Mouse (Mus musculus): ENCODE data around the gene Tmem222. TPM values are rescaled to one million over a fixed set of nuclear protein-coding genes. Genes with fewer than 3 reads are reported as not detected.

Gene Tmem222
- polyA plus RNA-seq, 1 experiment from 2014 or later, result 86.7 TPM

DNA sequence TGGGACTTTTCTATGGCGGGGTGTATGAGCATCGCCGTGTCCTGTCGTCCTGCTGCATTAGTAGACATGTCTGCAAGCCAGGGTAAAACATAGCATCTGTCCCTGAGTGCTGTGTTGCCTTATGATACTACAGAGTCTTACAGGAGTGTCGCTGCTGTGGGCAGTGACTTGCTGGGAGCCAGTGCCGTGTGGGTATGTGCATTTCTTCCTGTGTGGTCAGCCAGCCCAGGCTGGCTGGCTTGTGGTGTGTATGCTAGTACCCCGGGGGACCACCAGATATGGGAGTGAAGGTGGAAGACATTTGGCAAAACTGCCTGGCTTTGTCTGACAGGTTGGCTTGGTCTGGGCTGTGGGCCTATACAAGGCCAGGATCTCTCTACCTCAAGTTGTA lies 15.2 kb downstream of the Tmem222 start:
- Histone ChIP-seq H3K27me3 (replicated peaks; ENCODE audit: low read depth, poor library complexity, severe bottlenecking) (peaks cover 20% of the 10 kb centered on the region), H3K27ac (replicated peaks) (peak overlapping the region; percentile 66), H3K36me3 (replicated peaks) (peaks cover 47% of the 10 kb centered on the region), H3K4me1 (peaks cover 23% of the 10 kb centered on the region), H3K9me3 (peaks cover 6% of the 10 kb centered on the region; the same call in 1 of the 2 replicates), H3K4me3 (no peak overlapping the region)
- 66% methylated on average over 7 of the region's 7 CpGs for WGBS
- no peak for DNase-seq (ENCODE audit: low spot score)

DNA sequence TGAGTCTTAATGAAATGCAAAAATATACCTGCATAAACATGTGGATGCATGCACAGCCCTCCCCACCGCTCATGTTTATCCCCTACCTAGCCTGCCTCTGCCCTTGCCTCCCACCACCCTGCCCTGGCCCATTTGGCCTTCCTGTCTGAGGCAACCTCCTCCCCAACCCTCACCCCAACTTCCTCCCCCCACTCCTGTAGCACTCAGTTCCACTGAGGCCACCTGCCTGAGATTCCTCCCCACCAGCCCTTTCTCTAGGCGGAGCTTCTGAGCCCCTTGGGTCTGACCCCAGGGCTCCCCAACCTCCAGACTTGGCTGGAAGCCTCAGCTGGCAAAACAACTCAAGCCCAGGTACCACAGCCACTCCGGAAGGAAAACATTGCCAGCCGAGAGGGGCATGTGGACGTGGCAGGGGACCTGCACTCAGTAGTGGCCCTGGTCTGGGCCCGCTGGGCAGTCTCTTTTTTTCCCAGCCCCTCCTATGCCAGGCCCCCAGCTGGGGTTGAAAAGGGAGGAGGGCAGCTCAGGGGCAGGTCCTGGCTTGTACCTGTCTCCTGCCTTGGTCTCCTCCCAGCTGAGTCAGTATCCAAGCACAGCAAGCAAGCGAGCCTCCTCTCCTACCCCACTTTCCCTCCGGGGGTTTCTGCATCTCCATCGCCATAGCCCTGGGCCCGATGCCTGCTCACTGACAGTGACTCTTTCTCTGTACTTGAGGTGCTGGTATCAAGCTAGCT lies 15.8 kb downstream of the Tmem222 start:
- Histone ChIP-seq H3K27ac (replicated peaks) (peak overlapping the region; percentile 71), H3K4me3 (0 out of 2 replicates have a peak overlapping the region, but pooled peaks have one; percentile 13), H3K4me1 (peaks cover 29% of the 10 kb centered on the region), H3K36me3 (replicated peaks) (peaks cover 41% of the 10 kb centered on the region), H3K9me3 (peaks cover 6% of the 10 kb centered on the region; the same call in 1 of the 2 replicates), H3K27me3 (replicated peaks; ENCODE audit: low read depth, poor library complexity, severe bottlenecking) (peaks cover 25% of the 10 kb centered on the region)
- DNase-seq (ENCODE audit: low spot score), result no peak
- 39% methylated on average over 10 of the region's 10 CpGs for WGBS

DNA sequence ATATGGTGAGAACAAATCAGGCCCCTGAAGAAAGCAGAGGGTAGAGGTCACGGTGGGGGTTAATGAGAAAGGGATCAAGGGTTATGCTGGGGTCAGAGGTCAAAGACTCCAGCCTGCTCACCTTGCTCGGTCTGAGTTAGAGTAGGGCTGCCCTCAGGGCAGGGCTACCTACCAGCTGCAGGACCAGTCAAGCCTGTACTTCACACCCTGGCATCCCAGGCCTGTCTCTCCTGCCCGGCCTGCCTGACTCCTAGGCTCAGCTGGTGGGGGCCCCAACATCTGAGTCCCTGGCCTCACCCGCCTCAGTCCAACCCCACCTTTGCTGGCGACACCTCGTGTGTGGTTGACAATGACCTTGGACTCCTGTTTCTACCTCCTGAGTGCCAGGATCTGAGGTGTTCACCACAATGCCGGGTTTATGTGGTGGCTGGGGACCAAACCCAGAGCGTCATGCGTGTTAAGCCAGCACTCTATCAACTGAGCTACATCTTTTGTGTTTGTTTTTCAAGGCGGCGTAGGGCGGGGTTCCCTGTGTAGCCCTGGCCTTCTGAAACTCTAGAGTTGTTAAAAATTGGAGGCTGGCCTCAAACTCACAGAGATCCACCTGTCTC lies 19.7 kb downstream of the Tmem222 start:
- no peak for DNase-seq (ENCODE audit: low spot score)
- Histone ChIP-seq H3K4me3 (no peak overlapping the region), H3K27me3 (replicated peaks; ENCODE audit: low read depth, poor library complexity, severe bottlenecking) (peaks cover 64% of the 10 kb centered on the region), H3K36me3 (replicated peaks) (peaks cover 2% of the 10 kb centered on the region), H3K9me3 (no peaks in the 10 kb centered on the region), H3K27ac (replicated peaks) (no peak overlapping the region), H3K4me1 (peaks cover 30% of the 10 kb centered on the region)
- WGBS, result 67% methylated on average over 12 of the region's 12 CpGs

DNA sequence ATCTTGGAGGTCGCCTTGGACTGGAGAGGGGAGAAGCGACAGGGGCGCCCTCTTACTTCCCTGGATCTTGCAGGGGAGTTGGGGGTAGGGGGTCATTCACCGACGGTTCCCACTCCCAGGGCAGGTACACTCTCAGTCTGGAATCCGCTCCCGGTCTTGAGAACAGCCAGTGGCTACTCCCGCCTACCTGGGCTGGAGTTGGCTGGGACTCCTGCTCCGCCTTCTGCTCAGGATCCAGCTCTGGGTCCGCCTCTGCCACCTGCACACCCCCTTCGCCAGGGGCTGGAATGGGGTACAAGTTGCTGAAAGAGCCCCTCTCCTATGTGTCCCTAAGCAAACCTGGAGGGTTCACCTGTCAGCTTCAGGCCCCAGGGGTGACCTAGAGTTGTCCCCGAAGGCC lies 20.4 kb downstream of the Tmem222 start:
- H3K27me3 ChIP-seq (replicated peaks; ENCODE audit: low read depth, poor library complexity, severe bottlenecking), result peaks cover 71% of the 10 kb centered on the region
- peak overlapping the region; percentile 26; the same call in 1 of the 2 replicates for H3K4me3 ChIP-seq
- 30% methylated on average over 12 of the region's 12 CpGs for WGBS
- no peaks in the 10 kb centered on the region for H3K36me3 ChIP-seq (replicated peaks)
- peaks cover 25% of the 10 kb centered on the region for H3K4me1 ChIP-seq
- no peaks in the 10 kb centered on the region for H3K9me3 ChIP-seq
- DNase-seq (ENCODE audit: low spot score), result no peak
- H3K27ac ChIP-seq (replicated peaks), result no peak overlapping the region

DNA sequence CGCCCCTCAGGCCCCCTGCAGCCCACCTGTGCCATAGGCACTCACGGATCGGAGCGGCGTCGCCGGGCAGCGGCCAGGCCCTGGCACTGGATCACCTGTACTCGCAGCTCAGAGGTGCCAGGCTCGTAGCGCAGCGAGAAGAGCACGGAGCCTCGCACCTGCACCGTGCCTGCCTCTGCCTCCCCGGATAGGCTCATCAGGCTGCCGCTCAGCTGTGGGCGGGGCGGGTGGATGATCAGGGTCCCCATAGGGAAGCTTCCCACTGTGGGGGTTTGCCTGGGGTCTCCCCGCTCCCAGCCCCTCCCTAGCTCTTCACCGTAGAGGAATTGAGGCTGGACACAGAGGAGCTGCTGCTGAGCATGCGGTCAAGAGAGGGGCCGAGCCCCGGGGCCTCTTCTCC lies 20.8 kb downstream of the Tmem222 start:
- Histone ChIP-seq H3K27ac (replicated peaks) (0 out of 2 replicates have a peak overlapping the region, but pooled peaks have one; percentile 35), H3K9me3 (no peaks in the 10 kb centered on the region), H3K4me1 (peaks cover 23% of the 10 kb centered on the region), H3K4me3 (peak overlapping the region; percentile 26; the same call in 1 of the 2 replicates), H3K27me3 (replicated peaks; ENCODE audit: low read depth, poor library complexity, severe bottlenecking) (peaks cover 75% of the 10 kb centered on the region), H3K36me3 (replicated peaks) (no peaks in the 10 kb centered on the region)
- WGBS, result 18% methylated on average over 24 of the region's 24 CpGs
- peak; percentile 40 for DNase-seq (ENCODE audit: low spot score)

DNA sequence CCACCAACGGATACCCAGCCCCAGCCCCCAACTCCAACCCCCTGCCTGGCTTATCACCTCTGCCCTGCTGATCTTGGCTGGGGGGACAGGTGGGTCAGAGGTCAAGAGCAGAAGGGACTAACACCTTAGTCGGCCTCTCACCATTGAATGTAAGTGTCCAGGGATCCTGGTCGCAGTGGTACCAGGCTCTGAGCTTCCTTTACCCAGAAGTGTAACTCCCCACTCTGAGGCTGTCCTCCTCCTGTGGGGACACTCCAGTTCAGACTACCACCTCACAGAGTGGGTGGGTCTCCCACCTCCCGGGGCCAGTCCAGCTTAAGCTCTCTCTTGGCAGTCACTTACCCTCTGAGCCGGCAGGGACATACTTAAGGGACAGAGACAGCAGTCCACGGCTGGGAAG lies 22.2 kb downstream of the Tmem222 start:
- no peak for DNase-seq (ENCODE audit: low spot score)
- Histone ChIP-seq H3K36me3 (replicated peaks) (no peaks in the 10 kb centered on the region), H3K4me3 (no peak overlapping the region), H3K4me1 (peaks cover 34% of the 10 kb centered on the region), H3K27ac (replicated peaks) (no peak overlapping the region), H3K9me3 (no peaks in the 10 kb centered on the region), H3K27me3 (replicated peaks; ENCODE audit: low read depth, poor library complexity, severe bottlenecking) (peaks cover 89% of the 10 kb centered on the region)
- 63% methylated on average over 6 of the region's 6 CpGs for WGBS

DNA sequence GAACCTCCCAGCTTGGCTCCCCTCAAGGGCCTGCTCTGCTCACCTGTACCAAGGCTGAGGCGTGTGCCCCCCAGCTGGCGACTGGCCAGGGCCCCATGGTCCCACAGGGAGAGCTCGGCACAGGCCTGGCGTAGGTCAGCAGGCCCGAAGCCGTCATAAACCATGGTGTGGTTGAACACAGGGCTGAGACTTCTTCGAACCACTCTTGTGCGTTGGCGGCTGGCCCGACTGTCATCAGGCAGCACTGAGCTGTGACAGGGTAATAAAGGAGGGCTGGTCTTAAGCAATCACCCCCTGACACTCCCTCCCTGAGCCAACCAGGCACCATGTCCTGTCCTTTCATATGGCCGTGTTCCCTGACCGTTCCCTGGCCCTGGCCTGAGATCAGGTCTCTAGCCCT lies 24.2 kb downstream of the Tmem222 start:
- no peaks in the 10 kb centered on the region for H3K9me3 ChIP-seq
- H3K27ac ChIP-seq (replicated peaks), result no peak overlapping the region
- 87% methylated on average over 12 of the region's 12 CpGs for WGBS
- no peak overlapping the region for H3K4me3 ChIP-seq
- no peak for DNase-seq (ENCODE audit: low spot score)
- peaks cover 41% of the 10 kb centered on the region for H3K4me1 ChIP-seq
- no peaks in the 10 kb centered on the region for H3K36me3 ChIP-seq (replicated peaks)
- peaks cover 100% of the 10 kb centered on the region for H3K27me3 ChIP-seq (replicated peaks; ENCODE audit: low read depth, poor library complexity, severe bottlenecking)

DNA sequence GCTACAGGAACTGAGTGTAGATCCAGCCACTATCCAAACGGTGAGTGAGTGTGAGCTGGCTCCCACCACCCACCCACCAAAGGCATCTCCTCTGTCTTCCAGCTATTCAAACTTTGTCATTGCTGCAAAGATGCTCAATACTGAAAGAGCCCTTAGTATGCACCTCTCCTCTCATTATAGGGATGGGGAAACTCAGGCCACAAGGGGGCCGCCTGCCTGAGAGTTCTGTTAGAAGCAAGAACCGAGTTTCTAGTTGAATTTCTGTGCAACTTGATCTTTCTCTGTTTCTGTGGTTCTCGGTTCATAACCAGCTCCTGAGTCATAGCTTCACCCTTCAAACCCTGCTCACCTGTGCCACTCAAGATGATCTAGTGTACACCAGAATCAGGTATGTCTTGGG lies 25.5 kb downstream of the Tmem222 start:
- H3K4me3 ChIP-seq, result no peak overlapping the region
- peaks cover 100% of the 10 kb centered on the region for H3K27me3 ChIP-seq (replicated peaks; ENCODE audit: low read depth, poor library complexity, severe bottlenecking)
- WGBS, result 34% methylated on average over 4 of the region's 4 CpGs
- H3K27ac ChIP-seq (replicated peaks), result no peak overlapping the region
- H3K4me1 ChIP-seq, result peaks cover 34% of the 10 kb centered on the region
- no peaks in the 10 kb centered on the region for H3K36me3 ChIP-seq (replicated peaks)
- peak; percentile 43 for DNase-seq (ENCODE audit: low spot score)
- H3K9me3 ChIP-seq, result no peaks in the 10 kb centered on the region

DNA sequence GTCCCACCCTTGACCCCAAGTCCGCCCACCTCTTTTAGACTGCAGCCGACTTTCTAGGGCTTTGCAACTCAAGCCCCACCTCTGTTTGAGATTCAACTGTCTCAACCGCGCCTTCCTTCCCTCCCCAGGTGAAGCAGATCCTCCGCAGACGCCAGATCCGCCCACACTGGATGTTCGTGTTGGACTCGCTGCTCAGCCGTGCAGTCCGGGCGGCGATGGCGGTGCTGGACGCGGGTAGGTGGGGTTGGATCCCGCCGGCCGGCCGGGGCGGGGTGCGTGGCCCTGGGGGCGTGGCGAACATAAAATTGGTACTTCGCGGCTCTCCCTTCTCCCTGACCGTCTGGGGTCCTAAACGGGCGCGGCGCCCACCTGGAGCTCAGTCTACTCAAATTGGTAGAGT lies 26.4 kb downstream of the Tmem222 start:
- H3K9me3 ChIP-seq, result no peaks in the 10 kb centered on the region
- H3K4me3 ChIP-seq, result peak overlapping the region; percentile 62
- peaks cover 100% of the 10 kb centered on the region for H3K27me3 ChIP-seq (replicated peaks; ENCODE audit: low read depth, poor library complexity, severe bottlenecking)
- WGBS, result 1% methylated on average over 31 of the region's 31 CpGs
- H3K27ac ChIP-seq (replicated peaks), result no peak overlapping the region; the same call in 1 of the 2 replicates
- H3K4me1 ChIP-seq, result peaks cover 33% of the 10 kb centered on the region
- DNase-seq (ENCODE audit: low spot score), result peak; percentile 57
- H3K36me3 ChIP-seq (replicated peaks), result no peaks in the 10 kb centered on the region

DNA sequence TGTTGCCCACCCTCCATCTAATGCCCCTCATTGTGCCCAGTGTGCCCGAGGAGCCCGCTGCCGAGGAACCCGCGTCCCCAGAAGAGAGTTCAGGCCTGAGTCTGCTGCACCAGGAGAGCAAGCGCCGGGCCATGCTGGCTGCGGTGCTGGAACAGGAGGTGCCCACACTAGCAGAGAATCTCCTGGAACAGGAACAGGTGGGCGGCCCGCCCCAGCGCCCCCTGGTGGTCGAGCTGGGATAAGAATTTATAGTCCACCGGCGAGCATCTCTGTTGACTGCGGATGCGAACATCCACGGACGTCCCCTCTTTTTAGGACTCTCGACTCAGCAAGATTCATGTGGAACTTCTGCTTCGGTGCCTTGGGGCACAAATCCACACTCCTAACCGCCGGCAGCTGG lies 27.0 kb downstream of the Tmem222 start:
- peak; percentile 92 for DNase-seq (ENCODE audit: low spot score)
- Histone ChIP-seq H3K27ac (replicated peaks) (peak overlapping the region; percentile 30; the same call in 1 of the 2 replicates), H3K9me3 (no peaks in the 10 kb centered on the region), H3K27me3 (replicated peaks; ENCODE audit: low read depth, poor library complexity, severe bottlenecking) (peaks cover 100% of the 10 kb centered on the region), H3K4me3 (peak overlapping the region; percentile 62), H3K36me3 (replicated peaks) (no peaks in the 10 kb centered on the region), H3K4me1 (peaks cover 33% of the 10 kb centered on the region)
- 2% methylated on average over 22 of the region's 22 CpGs for WGBS

DNA sequence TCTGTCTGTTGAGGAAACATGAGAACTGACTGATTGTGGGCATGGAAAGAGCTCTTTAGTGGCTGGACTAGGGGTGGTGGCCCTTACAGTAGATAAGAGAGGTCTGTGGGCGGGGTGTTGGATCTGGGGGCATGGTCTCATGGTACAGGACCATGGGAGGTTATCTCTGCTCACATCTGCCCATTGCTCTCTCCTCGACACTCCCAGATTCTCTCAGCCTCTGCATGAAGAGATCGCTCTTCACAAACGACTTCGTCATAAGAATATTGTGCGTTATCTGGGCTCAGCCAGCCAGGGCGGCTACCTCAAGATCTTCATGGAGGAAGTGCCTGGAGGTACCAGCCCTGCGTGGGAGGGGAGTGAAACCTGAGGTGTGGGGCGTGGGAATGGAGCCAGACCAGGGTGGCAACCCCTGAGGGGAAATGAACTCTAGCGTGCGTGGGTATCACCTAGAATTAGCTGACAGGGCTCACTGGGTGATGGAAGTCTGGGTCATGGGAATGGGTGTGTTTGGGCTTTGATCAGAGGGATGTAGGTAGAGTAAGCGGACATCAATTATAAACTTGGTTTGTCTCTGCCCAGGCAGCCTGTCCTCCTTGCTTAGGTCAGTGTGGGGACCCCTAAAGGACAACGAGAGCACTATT lies 29.7 kb downstream of the Tmem222 start:
- DNase-seq (ENCODE audit: low spot score), result no peak
- no peaks in the 10 kb centered on the region for H3K36me3 ChIP-seq (replicated peaks)
- WGBS, result 77% methylated on average over 13 of the region's 13 CpGs
- H3K4me3 ChIP-seq, result no peak overlapping the region
- H3K27me3 ChIP-seq (replicated peaks; ENCODE audit: low read depth, poor library complexity, severe bottlenecking), result peaks cover 100% of the 10 kb centered on the region
- H3K9me3 ChIP-seq, result no peaks in the 10 kb centered on the region
- peaks cover 43% of the 10 kb centered on the region for H3K4me1 ChIP-seq
- H3K27ac ChIP-seq (replicated peaks), result no peak overlapping the region

DNA sequence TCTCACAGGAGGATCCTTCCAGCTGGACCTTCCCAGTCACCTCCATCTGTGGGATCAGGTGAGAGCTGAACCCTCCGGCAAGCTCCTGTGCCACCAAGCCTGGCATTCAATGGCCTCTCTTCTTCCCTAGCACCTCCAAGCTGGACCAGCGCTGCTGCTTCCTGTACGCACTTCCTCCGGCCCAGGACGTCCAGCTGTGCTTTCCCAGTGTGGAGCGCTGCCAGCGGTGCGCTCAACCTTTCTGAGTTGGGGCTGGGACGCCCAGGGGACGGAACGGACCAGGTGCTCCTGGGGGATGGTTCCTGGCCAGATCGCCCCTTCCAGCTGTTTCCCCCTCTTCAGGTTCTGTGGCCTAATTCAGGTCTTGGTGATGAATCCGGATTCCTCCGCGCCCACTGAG lies 30.5 kb downstream of the Tmem222 start:
- Histone ChIP-seq H3K4me1 (peaks cover 50% of the 10 kb centered on the region), H3K36me3 (replicated peaks) (no peaks in the 10 kb centered on the region), H3K9me3 (no peaks in the 10 kb centered on the region), H3K4me3 (no peak overlapping the region), H3K27ac (replicated peaks) (no peak overlapping the region; the same call in 1 of the 2 replicates), H3K27me3 (replicated peaks; ENCODE audit: low read depth, poor library complexity, severe bottlenecking) (peaks cover 100% of the 10 kb centered on the region)
- no peak for DNase-seq (ENCODE audit: low spot score)
- WGBS, result 23% methylated on average over 15 of the region's 15 CpGs

Data from embryonic facial prominence, embryonic 10.5 days (tissue).